Mouse (Mus musculus) natural killer cell, adult 2 months (primary cell): ENCODE measurements around the gene Men1.
"Not testable (repeated sequence)": the region's sequence is repeated elsewhere in the genome, so short reads cannot be mapped to it uniquely, and the experiment has no call there.

Experiments
- DNase-seq, 2 experiments: peaks; one replicate each; pipeline ENCODE4 v3.0.0; 2022; ENCODE audit warnings: low spot score in 2 of 2

The Men1 gene

GRCm38 (mm10) chr19:6304787-6305516 is 29.8 kb upstream of the Men1 start:
- DNase-seq: peak; percentile 78 to 88

- no peak for DNase-seq
These were observed 29.2 kb upstream of the Men1 start for GRCm38 (mm10) chr19:6305517-6306115.

GRCm38 (mm10) chr19:6306137-6306551 is 28.6 kb upstream of the Men1 start, which contains the start of gene Cdc42bpg:
Gene Cdc42bpg, plus strand, starts transcription at chr19:6306456.
- peak; percentile 72 to 83 for DNase-seq

GRCm38 (mm10) chr19:6306586-6306985 is 28.2 kb upstream of the Men1 start:
- peak; percentile 69 to 83 for DNase-seq

GRCm38 (mm10) chr19:6307733-6308531 is 26.8 kb upstream of the Men1 start:
- no peak for DNase-seq

GRCm38 (mm10) chr19:6310181-6310580 is 24.6 kb upstream of the Men1 start:
- no peak for DNase-seq

- not testable (repeated sequence) for DNase-seq
These were observed 23.0 kb upstream of the Men1 start for GRCm38 (mm10) chr19:6311783-6312182.

- DNase-seq: no peak
These were observed 21.0 kb upstream of the Men1 start for GRCm38 (mm10) chr19:6313796-6314195.

- no peak for DNase-seq
These were observed 20.3 kb upstream of the Men1 start for GRCm38 (mm10) chr19:6314513-6314912.

- DNase-seq: no peak
These were observed 19.2 kb upstream of the Men1 start for GRCm38 (mm10) chr19:6315573-6315972.

- no peak for DNase-seq
These were observed 16.6 kb upstream of the Men1 start for GRCm38 (mm10) chr19:6318145-6318544.

GRCm38 (mm10) chr19:6321358-6321757 is 13.4 kb upstream of the Men1 start:
- DNase-seq: no peak

- DNase-seq: no peak
These were observed 12.8 kb upstream of the Men1 start for GRCm38 (mm10) chr19:6321786-6322621.

- DNase-seq: no peak
These were observed 10.0 kb upstream of the Men1 start for GRCm38 (mm10) chr19:6324751-6325150.

- DNase-seq: no peak
These were observed 3.6 kb upstream of the Men1 start for GRCm38 (mm10) chr19:6331178-6331577.

GRCm38 (mm10) chr19:6331719-6332516 is 2.9 kb upstream of the Men1 start:
- peak; percentile 64 to 74 for DNase-seq

- DNase-seq: no peak
These were observed 801 bp upstream of the Men1 start for GRCm38 (mm10) chr19:6333761-6334595.

- DNase-seq: no peak
These were observed 664 bp downstream of the Men1 start for GRCm38 (mm10) chr19:6335458-6335827.

- DNase-seq: no peak
These were observed 2.1 kb downstream of the Men1 start for GRCm38 (mm10) chr19:6336920-6337319.

- DNase-seq: no peak
These were observed 3.4 kb downstream of the Men1 start for GRCm38 (mm10) chr19:6338171-6338570.
